Mouse (Mus musculus): ENCODE data around the gene Hmg20b. TPM values are rescaled to one million over a fixed set of nuclear protein-coding genes. Genes with fewer than 3 reads are reported as not detected.
A peak's percentile ranks its signal among the peaks of the same experiment; 100 is the strongest.

Hmg20b gene
- polyA plus RNA-seq, 1 experiment from 2014 or later, result 99.8 TPM

DNA sequence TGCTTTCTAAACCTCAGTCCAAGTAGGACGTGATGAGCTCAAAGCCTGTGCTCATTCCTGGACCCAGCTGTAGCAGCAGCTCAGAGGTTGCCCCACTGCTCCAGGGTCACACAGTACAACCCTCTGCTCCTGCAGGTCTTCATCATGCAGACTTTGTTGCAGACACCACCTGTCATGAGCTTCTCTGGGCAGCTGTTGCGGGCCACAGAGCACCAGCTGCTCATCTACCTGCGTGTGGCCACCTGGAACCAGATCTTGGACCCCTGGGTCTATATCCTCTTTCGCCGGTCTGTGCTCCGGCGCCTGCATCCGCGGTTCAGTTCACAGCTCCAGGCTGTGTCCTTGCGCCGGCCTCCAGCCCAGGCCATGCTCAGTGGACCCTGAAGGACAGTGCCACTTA, 16.0 kb downstream of the Hmg20b start:
- no peak for TF ChIP-seq CTCF (IDR thresholded peaks at IDR 0.05; ENCODE audit: low read depth)
- H3K4me1 ChIP-seq (replicated peaks; ENCODE audit: control insufficient read depth, insufficient read depth, low read length), result 0 out of 2 replicates have a peak, but pooled peaks cover 5% of the 10 kb centered on the region
- H3K9me3 ChIP-seq (ENCODE audit: control insufficient read depth), result no peaks in the 10 kb centered on the region
- no peak overlapping the region for H3K9ac ChIP-seq (ENCODE audit: low read depth, low read length)
- H3K4me3 ChIP-seq (ENCODE audit: low read depth, low read length), result no peak overlapping the region
- peaks cover 14% of the 10 kb centered on the region for H3K27me3 ChIP-seq (replicated peaks; ENCODE audit: control insufficient read depth, insufficient read depth, low read length)
- H3K27ac ChIP-seq (ENCODE audit: low read depth, low read length), result no peak overlapping the region
- no peak overlapping the region for H3K4me2 ChIP-seq (replicated peaks; ENCODE audit: low read depth)
- 80% methylated on average over 11 of the region's 11 CpGs for WGBS
- no peak for ATAC-seq
- H3K36me3 ChIP-seq (ENCODE audit: control insufficient read depth, insufficient read depth), result no peaks in the 10 kb centered on the region

- TF ChIP-seq CTCF (IDR thresholded peaks at IDR 0.05; ENCODE audit: low read depth), result no peak
- Histone ChIP-seq H3K4me1 (replicated peaks; ENCODE audit: control insufficient read depth, insufficient read depth, low read length) (peaks cover 12% of the 10 kb centered on the region; the same call in 1 of the 2 replicates), H3K4me2 (replicated peaks; ENCODE audit: low read depth) (0 out of 2 replicates have a peak overlapping the region, but pooled peaks have one; percentile 24), H3K36me3 (ENCODE audit: control insufficient read depth, insufficient read depth) (no peaks in the 10 kb centered on the region), H3K9me3 (ENCODE audit: control insufficient read depth) (no peaks in the 10 kb centered on the region), H3K27me3 (replicated peaks; ENCODE audit: control insufficient read depth, insufficient read depth, low read length) (peaks cover 14% of the 10 kb centered on the region), H3K9ac (ENCODE audit: low read depth, low read length) (no peak overlapping the region), H3K4me3 (ENCODE audit: low read depth, low read length) (peak overlapping the region; percentile 5; the same call in 1 of the 2 replicates), H3K27ac (ENCODE audit: low read depth, low read length) (no peak overlapping the region)
- WGBS, result 37% methylated on average over 29 of the region's 29 CpGs
- ATAC-seq, result no peak
These were observed 18.0 kb downstream of the Hmg20b start for GRCm38 (mm10) chr10:81332277-81332676.

- 55% methylated on average over 4 of the region's 4 CpGs for WGBS
- peak; percentile 9; the same call in 1 of the 2 replicates for ATAC-seq
- peak overlapping the region; percentile 57 for H3K27ac ChIP-seq (ENCODE audit: low read depth, low read length)
- peaks cover 14% of the 10 kb centered on the region for H3K27me3 ChIP-seq (replicated peaks; ENCODE audit: control insufficient read depth, insufficient read depth, low read length)
- no peak overlapping the region; the same call in 1 of the 2 replicates for H3K9ac ChIP-seq (ENCODE audit: low read depth, low read length)
- TF ChIP-seq CTCF (IDR thresholded peaks at IDR 0.05; ENCODE audit: low read depth), result no peak
- peaks cover 20% of the 10 kb centered on the region for H3K36me3 ChIP-seq (ENCODE audit: control insufficient read depth, insufficient read depth)
- peaks cover 12% of the 10 kb centered on the region; the same call in 1 of the 2 replicates for H3K4me1 ChIP-seq (replicated peaks; ENCODE audit: control insufficient read depth, insufficient read depth, low read length)
- no peak overlapping the region for H3K4me3 ChIP-seq (ENCODE audit: low read depth, low read length)
- H3K9me3 ChIP-seq (ENCODE audit: control insufficient read depth), result no peaks in the 10 kb centered on the region
- peak overlapping the region; percentile 30; the same call in 1 of the 2 replicates for H3K4me2 ChIP-seq (replicated peaks; ENCODE audit: low read depth)
These were observed 20.3 kb downstream of the Hmg20b start for GRCm38 (mm10) chr10:81330007-81330406.

GRCm38 (mm10) chr10:81329194-81329975, 20.9 kb downstream of the Hmg20b start:
- peak overlapping the region; percentile 13 for H3K9ac ChIP-seq (ENCODE audit: low read depth, low read length)
- H3K36me3 ChIP-seq (ENCODE audit: control insufficient read depth, insufficient read depth), result peaks cover 27% of the 10 kb centered on the region
- no peak for TF ChIP-seq CTCF (IDR thresholded peaks at IDR 0.05; ENCODE audit: low read depth)
- H3K27me3 ChIP-seq (replicated peaks; ENCODE audit: control insufficient read depth, insufficient read depth, low read length), result peaks cover 14% of the 10 kb centered on the region
- no peak overlapping the region for H3K4me3 ChIP-seq (ENCODE audit: low read depth, low read length)
- peaks cover 12% of the 10 kb centered on the region; the same call in 1 of the 2 replicates for H3K4me1 ChIP-seq (replicated peaks; ENCODE audit: control insufficient read depth, insufficient read depth, low read length)
- ATAC-seq, result peak; percentile 32; the same call in 1 of the 2 replicates
- WGBS, result 60% methylated on average over 10 of the region's 10 CpGs
- H3K4me2 ChIP-seq (replicated peaks; ENCODE audit: low read depth), result peak overlapping the region; percentile 55
- peak overlapping the region; percentile 60 for H3K27ac ChIP-seq (ENCODE audit: low read depth, low read length)
- H3K9me3 ChIP-seq (ENCODE audit: control insufficient read depth), result no peaks in the 10 kb centered on the region

- Histone ChIP-seq H3K9me3 (ENCODE audit: control insufficient read depth) (no peaks in the 10 kb centered on the region), H3K36me3 (ENCODE audit: control insufficient read depth, insufficient read depth) (peaks cover 37% of the 10 kb centered on the region), H3K9ac (ENCODE audit: low read depth, low read length) (peak within 1 kb of the TSS; percentile 13), H3K4me2 (replicated peaks; ENCODE audit: low read depth) (peak within 1 kb of the TSS; percentile 55), H3K4me3 (ENCODE audit: low read depth, low read length) (no peak within 1 kb of the TSS), H3K27me3 (replicated peaks; ENCODE audit: control insufficient read depth, insufficient read depth, low read length) (peaks cover 14% of the 10 kb centered on the region), H3K27ac (ENCODE audit: low read depth, low read length) (peak within 1 kb of the TSS; percentile 60; the same call in 1 of the 2 replicates), H3K4me1 (replicated peaks; ENCODE audit: control insufficient read depth, insufficient read depth, low read length) (peaks cover 12% of the 10 kb centered on the region; the same call in 1 of the 2 replicates)
- TF ChIP-seq CTCF (IDR thresholded peaks at IDR 0.05; ENCODE audit: low read depth), result peak; percentile 45
- no peak for ATAC-seq
- 6% methylated on average over 10 of the region's 10 CpGs for WGBS
These were observed 21.9 kb downstream of the Hmg20b start, which contains the start of gene Tbxa2r for GRCm38 (mm10) chr10:81328386-81328785. Gene Tbxa2r, plus strand, starts transcription at chr10:81328731.

- H3K36me3 ChIP-seq (ENCODE audit: control insufficient read depth, insufficient read depth), result peaks cover 41% of the 10 kb centered on the region
- H3K9me3 ChIP-seq (ENCODE audit: control insufficient read depth), result no peaks in the 10 kb centered on the region
- H3K4me2 ChIP-seq (replicated peaks; ENCODE audit: low read depth), result no peak overlapping the region
- peaks cover 9% of the 10 kb centered on the region for H3K27me3 ChIP-seq (replicated peaks; ENCODE audit: control insufficient read depth, insufficient read depth, low read length)
- H3K4me3 ChIP-seq (ENCODE audit: low read depth, low read length), result no peak overlapping the region
- H3K27ac ChIP-seq (ENCODE audit: low read depth, low read length), result peak overlapping the region; percentile 60; the same call in 1 of the 2 replicates
- WGBS, result 22% methylated on average over 2 of the region's 2 CpGs
- no peak for ATAC-seq
- peak overlapping the region; percentile 11; the same call in 1 of the 2 replicates for H3K9ac ChIP-seq (ENCODE audit: low read depth, low read length)
- peaks cover 12% of the 10 kb centered on the region; the same call in 1 of the 2 replicates for H3K4me1 ChIP-seq (replicated peaks; ENCODE audit: control insufficient read depth, insufficient read depth, low read length)
- no peak for TF ChIP-seq CTCF (IDR thresholded peaks at IDR 0.05; ENCODE audit: low read depth)
These were observed 22.3 kb downstream of the Hmg20b start for GRCm38 (mm10) chr10:81327959-81328358.
